Mouse (Mus musculus): ENCODE measurements around the gene Efhb. TPM values are rescaled to one million over a fixed set of nuclear protein-coding genes. Genes with fewer than 3 reads are reported as not detected.

The Efhb gene
- not detected for polyA plus RNA-seq (2017; shearing (Covaris generic))

DNA sequence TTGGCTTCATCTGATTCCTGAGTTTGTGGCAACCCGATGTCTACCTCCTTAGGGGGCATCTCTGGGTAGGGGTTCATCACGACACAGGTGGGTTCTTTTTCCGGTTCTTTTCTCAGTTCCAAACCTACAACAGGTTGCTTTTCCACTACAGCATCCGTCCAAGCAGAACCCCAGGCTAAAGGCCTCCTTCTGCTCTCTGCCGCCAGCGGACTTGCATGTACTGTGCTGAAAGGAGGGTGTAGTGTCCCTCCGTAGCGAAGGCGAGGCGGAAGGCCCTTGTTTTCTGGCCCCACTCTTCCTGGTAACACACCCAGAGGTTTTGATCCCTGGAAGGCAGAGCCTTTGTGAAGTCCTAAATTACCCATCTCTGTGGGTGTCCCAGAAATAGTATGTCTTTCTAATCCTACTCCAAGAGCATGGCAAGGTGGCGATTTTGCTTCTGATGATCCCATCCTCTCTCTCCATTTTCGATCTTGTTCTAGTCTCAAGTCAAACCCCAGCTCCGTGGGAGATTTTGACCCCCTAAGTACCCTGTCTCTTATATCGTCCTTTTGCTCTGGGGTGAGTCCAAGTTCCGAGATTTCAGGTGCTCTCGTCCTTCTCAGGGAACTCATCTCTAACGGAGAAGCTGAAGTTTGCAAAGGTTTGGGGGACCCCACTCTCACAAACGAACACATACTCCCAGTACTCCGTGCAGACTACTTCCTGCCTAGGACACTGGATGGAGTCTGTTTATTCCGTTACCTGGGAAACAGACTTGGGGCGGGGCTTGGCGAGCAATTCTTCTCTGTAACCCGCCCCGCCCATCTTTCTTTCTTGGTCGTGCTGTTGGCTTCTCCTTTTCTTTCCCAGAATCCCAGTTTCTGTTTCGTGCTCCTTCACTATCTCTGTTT is at the start of gene Efhb:
Efhb (minus strand) TSS at position 719 of the 893 bp plus-strand sequence.

DNA sequence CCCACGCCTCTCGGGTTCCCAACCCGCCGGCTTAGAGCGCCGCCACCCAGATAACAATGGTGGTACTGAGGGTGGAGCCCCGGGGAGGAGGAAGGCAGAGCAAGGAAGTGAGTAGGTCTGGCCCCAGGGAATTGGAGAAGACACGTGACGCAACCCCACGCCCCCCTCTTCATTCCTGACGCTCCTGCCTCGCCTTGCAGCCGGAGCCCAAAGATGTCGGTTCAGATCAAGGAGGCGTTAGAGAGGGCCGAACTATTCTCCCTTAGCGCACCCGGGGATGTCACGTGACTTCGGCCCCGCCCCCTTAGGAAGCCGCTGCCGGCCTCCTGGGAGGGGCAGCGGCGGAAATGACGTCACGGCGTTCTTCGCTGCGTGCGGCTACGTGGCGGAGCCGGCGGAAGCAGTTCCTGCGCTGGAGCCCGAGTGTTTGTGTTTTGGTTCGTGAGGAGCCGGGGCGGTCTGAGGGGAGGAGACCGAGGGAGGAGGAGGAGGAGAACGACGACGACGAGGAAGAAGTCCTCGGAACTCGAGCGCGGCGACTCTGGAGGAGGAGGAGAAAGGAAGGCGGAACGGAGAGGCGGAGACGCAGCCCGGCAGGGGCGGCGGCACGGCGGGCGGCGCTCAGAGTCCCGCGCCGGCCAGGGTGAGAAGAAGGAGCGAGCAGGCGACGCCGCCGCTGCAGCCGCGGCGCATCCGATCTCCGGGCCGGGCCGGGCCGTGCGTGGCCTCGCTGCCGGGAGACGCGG is 15.9 kb upstream of the Efhb start, which contains the start of gene Rab5a:
Rab5a (plus strand) TSS at position 377 of the 746 bp plus-strand sequence.

Other genes with a start within 250 kb of the Efhb start
- gene Rab5a, start 15.9 kb upstream of the Efhb start, polyA plus RNA-seq (2017; shearing (Covaris generic)) = 107 TPM
- gene Pp2d1, start 76.1 kb upstream of the Efhb start, polyA plus RNA-seq (2017; shearing (Covaris generic)) = 0.98 TPM
- gene Kat2b, start 103.5 kb upstream of the Efhb start, polyA plus RNA-seq (2017; shearing (Covaris generic)) = 49.7 TPM
- 1.9 TPM for gene Sgo1, start 226.0 kb upstream of the Efhb start, polyA plus RNA-seq (2017; shearing (Covaris generic))

Measured in CD4-positive, CD25-positive, alpha-beta regulatory T cell (primary cell).